Mouse (Mus musculus) c-Kit-negative CD71-positive TER-119-positive erythroid progenitor cells, embryonic 14.5 days (primary cell): ENCODE measurements around the gene Tctn1.
"Not testable (repeated sequence)": the region's sequence is repeated elsewhere in the genome, so short reads cannot be mapped to it uniquely, and the experiment has no call there.

Source experiments
- DNase-seq: peaks from one replicate; pipeline ENCODE4 v3.0.0-alpha.2; 2013; ENCODE audit warnings: low read depth, low spot score

Gene Tctn1

GRCm38 (mm10) chr5:122219655-122220629, 44.3 kb downstream of the Tctn1 start:
- no peak for DNase-seq

- no peak for DNase-seq
These were observed 45.3 kb downstream of the Tctn1 start for GRCm38 (mm10) chr5:122218928-122219327.

- no peak for DNase-seq
These were observed 46.0 kb downstream of the Tctn1 start for GRCm38 (mm10) chr5:122218109-122218905.

GRCm38 (mm10) chr5:122217636-122218035, 46.6 kb downstream of the Tctn1 start:
- DNase-seq: no peak

GRCm38 (mm10) chr5:122213861-122214260, 50.4 kb downstream of the Tctn1 start:
- DNase-seq: no peak

- DNase-seq: not testable (repeated sequence)
These were observed 51.4 kb downstream of the Tctn1 start for GRCm38 (mm10) chr5:122212820-122213219.

DNA sequence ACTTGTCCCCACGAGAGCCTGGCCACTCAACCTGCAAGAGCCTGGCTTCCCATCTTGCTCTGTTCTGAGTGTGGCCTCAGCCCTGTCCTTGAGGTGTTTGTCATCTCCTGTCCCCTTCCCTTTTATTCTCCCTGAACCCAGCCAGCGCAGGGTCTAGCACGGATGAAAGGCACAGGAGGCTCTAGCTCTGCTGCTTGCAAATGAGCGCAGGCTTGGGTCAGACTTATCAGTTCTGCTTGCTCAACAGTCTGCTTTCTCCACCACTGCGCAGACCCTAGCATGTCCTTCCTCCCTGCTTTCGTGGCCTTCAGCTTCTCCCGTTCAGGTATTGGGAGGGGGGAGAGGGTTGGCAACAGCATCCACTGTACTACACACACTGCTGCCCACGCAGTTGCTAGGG, 52.1 kb downstream of the Tctn1 start:
- DNase-seq: no peak

DNA sequence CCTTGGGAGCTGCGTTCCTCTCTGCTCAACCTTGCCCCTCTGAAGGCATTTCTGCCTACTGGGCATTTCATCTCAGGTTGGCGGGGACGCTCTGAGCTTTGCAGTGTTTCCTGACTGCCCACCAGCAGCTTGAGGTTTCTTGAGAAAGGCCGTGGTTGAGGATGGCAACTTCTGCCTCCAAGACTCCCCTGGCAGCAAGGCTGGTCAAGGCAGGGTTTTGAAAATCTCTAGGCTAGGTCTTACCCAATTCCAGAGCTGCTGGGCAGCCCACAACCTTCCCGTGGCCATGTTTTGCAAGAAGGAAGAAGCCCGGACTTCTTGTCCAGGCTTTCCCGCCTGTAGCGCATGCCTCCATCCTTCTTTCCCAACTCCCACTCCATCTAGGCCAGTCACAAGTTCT, 53.4 kb downstream of the Tctn1 start:
- no peak for DNase-seq

- DNase-seq: no peak
These were observed 54.5 kb downstream of the Tctn1 start for GRCm38 (mm10) chr5:122209591-122210368.

DNA sequence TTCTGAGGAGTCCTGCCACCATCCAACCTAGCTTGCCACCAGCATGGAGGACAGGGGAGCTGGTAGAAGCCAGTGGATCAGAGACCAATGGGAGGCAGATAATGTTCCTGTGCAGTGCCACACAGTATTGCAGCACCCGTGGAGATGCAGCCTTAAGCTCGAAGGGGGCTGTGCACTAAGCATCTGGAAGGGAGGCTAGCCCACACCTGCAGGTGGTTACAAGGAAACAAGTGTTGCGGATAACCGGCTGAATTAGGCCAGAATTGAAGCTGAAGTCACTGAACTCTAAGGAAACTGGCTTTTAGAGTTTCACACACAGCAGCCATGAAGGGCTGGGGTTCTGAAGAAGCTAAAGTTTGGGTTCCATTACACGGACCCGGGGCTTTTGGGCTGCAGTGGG, 55.4 kb downstream of the Tctn1 start:
- no peak for DNase-seq

DNA sequence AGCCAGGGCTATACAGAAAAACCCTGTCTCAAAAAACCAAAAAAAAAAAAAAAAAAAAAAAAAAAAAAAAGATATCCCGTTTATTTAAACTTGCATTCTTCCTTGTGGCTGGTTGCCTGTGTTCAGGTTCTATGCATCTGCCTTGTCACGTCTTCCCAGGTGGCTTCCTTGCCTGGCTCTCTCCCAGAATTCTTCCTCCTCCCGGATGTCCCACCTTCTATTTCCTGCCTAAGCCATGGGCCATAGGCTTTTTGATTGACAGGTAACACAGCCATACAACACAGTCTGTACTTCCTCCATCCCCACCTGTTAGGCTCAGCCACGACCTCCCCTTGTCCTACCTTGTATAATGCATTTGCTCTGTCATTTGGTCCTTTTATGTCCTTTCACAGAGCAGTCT, 57.8 kb downstream of the Tctn1 start, which contains the start of gene Hvcn1:
TSS of gene Hvcn1 (plus strand) at position 330 of the 400 bp plus-strand sequence.
- no peak for DNase-seq

DNA sequence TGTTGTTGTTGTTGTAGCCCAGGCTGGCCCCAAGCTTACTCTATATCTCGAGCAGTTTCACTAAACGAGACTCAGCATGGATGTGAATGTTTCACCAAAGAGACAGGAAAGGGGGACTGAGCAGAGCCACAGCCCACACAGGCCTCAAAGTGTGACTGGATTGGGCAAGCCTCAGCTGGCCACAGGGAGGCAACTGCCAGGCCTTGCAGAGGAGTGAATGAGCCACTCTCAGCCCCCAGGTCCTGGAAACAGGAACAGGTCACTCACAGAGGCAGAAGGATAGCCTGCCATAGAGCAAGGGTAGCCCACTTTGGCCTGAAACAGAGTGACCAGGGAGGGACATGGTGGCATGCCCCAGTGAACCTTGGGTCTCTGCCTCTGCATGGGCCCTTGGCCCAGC, 60.1 kb downstream of the Tctn1 start:
- DNase-seq: no peak

DNA sequence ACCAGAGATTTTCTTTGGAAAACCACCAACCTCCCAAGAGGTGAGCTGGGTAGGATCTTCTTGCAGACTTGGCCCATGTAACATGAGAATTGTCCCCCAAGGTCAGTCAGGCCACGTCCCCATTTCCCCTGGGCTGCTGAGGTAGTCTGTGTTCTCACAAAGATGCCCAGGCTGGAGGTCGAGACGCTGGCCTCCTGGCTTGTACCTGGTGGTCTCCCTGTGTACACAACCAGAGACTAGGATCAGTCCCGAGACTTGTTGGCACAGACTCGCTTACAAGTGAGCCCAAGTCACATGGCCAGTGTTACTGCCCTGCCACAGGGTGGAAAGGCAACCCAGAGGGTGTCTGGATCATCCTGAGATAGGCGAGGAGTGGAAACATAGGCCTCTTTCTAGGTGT, 62.4 kb downstream of the Tctn1 start:
- DNase-seq: no peak

- DNase-seq: no peak
These were observed 63.4 kb downstream of the Tctn1 start for GRCm38 (mm10) chr5:122200872-122201271.

DNA sequence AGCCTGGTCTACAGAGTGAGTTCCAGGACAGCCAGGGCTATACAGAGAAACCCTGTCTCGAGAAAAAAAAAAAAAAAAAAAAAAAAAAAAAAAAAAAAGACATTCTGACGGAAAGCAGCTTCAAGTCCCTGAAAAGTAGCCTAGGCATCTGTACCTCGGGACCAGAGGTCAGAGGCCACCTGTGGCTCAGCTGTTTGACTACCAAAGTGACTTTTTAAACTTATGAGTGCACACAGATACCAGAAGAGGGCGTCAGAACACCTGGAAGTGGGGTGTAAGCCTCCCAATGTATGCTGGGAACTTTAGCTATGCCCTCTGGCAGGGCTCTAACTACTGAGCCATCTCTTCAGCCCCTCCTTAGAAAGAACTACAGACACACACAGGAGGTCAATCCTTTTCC, 71.9 kb downstream of the Tctn1 start:
- DNase-seq: no peak

DNA sequence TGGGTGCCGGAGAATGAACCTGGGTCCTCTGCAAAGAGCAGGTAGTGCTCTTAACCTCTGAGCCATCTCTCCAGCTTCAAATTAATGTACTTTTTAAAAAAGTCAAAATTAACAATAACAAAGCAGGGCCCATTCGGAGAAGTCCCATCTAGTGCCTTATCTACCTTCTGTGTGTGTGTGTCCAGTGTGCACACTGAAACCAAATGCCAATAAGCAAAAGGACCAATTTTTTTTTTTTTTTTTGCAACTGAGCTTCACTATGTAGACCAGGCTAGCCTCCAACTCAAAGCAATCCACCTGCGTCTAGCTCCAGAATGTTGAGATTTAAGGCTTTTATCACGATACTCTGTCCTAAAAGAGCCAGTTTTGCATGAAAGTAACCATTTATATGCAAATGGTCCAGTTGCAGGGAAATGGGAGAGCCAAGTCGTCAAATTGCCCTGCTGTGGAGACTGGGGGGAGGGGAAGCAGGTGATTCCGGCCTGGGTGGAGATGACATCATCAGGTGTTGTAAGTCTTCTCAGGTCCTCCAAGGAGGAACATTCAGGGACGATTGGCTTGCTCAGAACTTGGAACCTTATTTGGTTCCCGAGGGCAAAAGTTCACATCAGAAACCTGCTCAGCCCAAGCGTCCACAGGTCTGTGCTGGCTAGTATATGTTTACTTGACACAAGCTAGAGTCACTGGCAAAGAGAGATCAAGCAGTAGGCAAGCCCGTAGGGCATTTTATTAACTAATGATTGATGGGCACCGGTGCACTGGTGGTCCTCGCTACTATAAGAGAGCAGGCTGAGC, 72.8 kb downstream of the Tctn1 start:
- DNase-seq: no peak

GRCm38 (mm10) chr5:122190465-122190864, 73.8 kb downstream of the Tctn1 start:
- DNase-seq: no peak

DNA sequence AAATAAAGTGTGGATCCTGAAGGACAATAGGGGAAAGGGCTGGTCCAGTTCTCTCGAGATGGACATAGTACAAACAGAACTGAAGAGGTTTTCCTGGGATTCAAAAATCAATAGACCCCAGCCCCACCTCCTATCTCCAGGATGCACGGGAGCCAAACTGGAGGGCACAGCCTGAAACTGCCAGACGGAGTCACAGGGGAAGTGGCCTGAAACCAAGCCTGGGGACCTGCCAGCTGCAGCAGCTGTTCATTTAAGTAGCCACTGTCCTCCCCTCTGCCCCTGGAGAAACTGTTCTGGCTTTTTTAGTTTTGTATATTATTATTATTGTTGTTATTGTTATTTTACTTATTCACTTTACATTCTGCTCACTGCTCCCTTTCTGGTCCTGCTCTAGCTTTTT, 75.1 kb downstream of the Tctn1 start:
- DNase-seq: no peak
